Mouse (Mus musculus) neural tube, embryonic 13.5 days (tissue): ENCODE measurements around the gene Tfcp2l1. TPM values are rescaled to one million over a fixed set of nuclear protein-coding genes. Genes with fewer than 3 reads are reported as not detected.

Source experiments
- ATAC-seq: fragments of 200-750 bp; cut with Nextera tagmentation; 2 replicates; pipeline ENCODE4 v1.8.0; 2017; ENCODE audit warnings: low read depth, mild to moderate bottlenecking, moderate TSS enrichment, moderate library complexity
- H3K27ac ChIP-seq: fragments of 300-500 bp; sonication (generic); replicated peaks from 2 replicates; pipeline ENCODE4 v1.5.1; 2015; ENCODE audit warnings: moderate library complexity, mild to moderate bottlenecking, inconsistent platforms
- H3K27me3 ChIP-seq: fragments of 300-500 bp; sonication (generic); 2 replicates; pipeline ENCODE4 v1.6.1; 2015; ENCODE audit warnings: mild to moderate bottlenecking, inconsistent platforms
- H3K36me3 ChIP-seq: fragments of 300-500 bp; sonication (generic); 2 replicates; pipeline ENCODE4 v1.6.1; 2015; ENCODE audit warnings: mild to moderate bottlenecking, inconsistent platforms
- H3K4me1 ChIP-seq: fragments of 300-500 bp; sonication (generic); replicated peaks from 2 replicates; pipeline ENCODE4 v1.6.1; 2015; ENCODE audit warnings: inconsistent platforms
- H3K4me2 ChIP-seq: fragments of 300-500 bp; sonication (generic); 2 replicates; pipeline ENCODE4 v1.6.1; 2015; ENCODE audit warnings: inconsistent platforms, mild to moderate bottlenecking, moderate library complexity
- H3K4me3 ChIP-seq: fragments of 300-500 bp; sonication (generic); 2 replicates; pipeline ENCODE4 v1.5.1; 2015; ENCODE audit warnings: mild to moderate bottlenecking, inconsistent platforms
- H3K9ac ChIP-seq: fragments of 300-500 bp; sonication (generic); 2 replicates; pipeline ENCODE4 v1.6.1; 2015; ENCODE audit warnings: moderate library complexity, mild to moderate bottlenecking, inconsistent platforms
- H3K9me3 ChIP-seq: fragments of 300-500 bp; sonication (generic); 2 replicates; pipeline ENCODE4 v1.6.1; 2016; ENCODE audit warnings: inconsistent platforms
- WGBS: fragments of 180-500 bp; shearing (Covaris S2); methylation state at CpG from one replicate; pipeline ENCODE4 v1.1.7; 2015; 5-methylcytosine and 5-hydroxymethylcytosine counted together
- polyA plus RNA-seq: library from polyadenylated mRNA; unstranded; fragments of >200 nt; fragmentation: Nextera tagmentation; extraction: Ambion mirVana; gene quantifications from 2 replicates; pipeline ENCODE4 v1.2.1, GENCODE M21; 2015

Tfcp2l1 gene
- polyA plus RNA-seq, 1 experiment from 2014 or later: 0.18 TPM

DNA sequence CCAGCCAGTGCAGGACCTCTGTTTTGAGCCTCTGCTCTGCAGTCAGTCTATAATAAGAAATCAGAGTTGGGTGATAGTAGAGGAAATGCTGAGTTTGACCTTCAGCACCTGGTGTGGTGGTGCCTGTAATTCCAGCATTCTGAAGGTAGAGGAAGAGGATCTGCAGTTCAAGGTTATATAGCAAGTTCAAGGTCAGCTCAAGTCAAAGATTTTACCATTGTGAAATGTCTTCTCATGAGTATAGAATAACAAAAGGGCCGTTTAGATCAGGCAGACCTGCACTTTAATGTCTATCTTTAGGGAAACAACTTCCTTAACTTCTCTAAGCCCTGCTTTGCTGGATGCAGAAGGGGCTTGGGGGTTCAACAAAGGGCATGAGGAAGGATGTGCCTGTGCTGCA lies 35.3 kb downstream of the Tfcp2l1 start:
- no peaks in the 10 kb centered on the region for H3K36me3 ChIP-seq
- no peak for ATAC-seq
- WGBS: 67% methylated on average over 1 of the region's 1 CpGs
- no peaks in the 10 kb centered on the region for H3K4me1 ChIP-seq
- H3K27me3 ChIP-seq: no peaks in the 10 kb centered on the region
- no peak overlapping the region for H3K4me2 ChIP-seq
- H3K9ac ChIP-seq: no peak overlapping the region
- H3K9me3 ChIP-seq: no peaks in the 10 kb centered on the region; the same call in 1 of the 2 replicates
- H3K27ac ChIP-seq: no peak overlapping the region
- no peak overlapping the region for H3K4me3 ChIP-seq

DNA sequence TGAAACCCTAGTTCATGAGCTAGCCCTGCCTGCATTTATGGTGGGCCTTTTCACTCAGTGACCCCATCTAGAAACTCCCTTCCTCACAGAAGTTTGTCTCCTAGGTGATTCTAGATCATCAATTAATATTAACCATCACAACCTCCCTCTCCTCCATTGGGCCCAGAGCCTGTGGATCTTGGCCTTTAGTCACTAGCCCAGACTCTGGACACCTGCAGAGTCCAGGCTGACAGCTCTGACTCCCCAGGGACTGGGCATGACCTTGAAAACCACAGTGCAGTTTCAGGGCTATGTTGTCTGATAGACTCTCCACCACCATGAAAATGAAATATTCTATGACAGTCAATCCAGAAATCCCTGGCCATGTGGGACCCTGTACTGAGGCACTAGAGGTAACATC lies 39.8 kb downstream of the Tfcp2l1 start:
- no peaks in the 10 kb centered on the region for H3K36me3 ChIP-seq
- no peak overlapping the region for H3K27ac ChIP-seq
- ATAC-seq: no peak
- no peaks in the 10 kb centered on the region; the same call in 1 of the 2 replicates for H3K4me1 ChIP-seq
- no peak overlapping the region for H3K9ac ChIP-seq
- H3K4me2 ChIP-seq: no peak overlapping the region
- no peaks in the 10 kb centered on the region; the same call in 1 of the 2 replicates for H3K27me3 ChIP-seq
- no peaks in the 10 kb centered on the region; the same call in 1 of the 2 replicates for H3K9me3 ChIP-seq
- H3K4me3 ChIP-seq: no peak overlapping the region

DNA sequence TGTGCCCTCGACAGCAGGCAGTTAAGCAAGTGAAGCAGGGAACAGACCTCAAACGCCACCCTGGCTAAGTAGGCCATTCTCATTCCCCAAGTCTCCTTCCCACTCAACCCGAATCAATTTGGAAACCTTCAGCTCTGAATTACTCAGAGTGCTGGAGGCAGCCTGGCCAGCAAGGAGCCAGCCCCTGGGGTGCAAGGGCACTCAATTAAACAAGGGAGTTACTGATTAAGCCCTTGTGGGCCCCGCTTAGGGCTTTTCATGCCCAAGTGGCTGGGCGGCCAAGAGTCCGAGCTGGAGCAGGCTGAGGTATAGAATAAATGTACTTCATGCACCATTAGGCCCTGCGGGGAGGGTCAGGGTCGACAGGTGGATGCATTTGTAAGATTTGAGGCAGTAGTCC lies 44.5 kb downstream of the Tfcp2l1 start:
- H3K27ac ChIP-seq: no peak overlapping the region
- WGBS: 23% methylated on average over 8 of the region's 8 CpGs
- H3K4me2 ChIP-seq: no peak overlapping the region
- no peaks in the 10 kb centered on the region for H3K36me3 ChIP-seq
- H3K9me3 ChIP-seq: no peaks in the 10 kb centered on the region
- no peak overlapping the region for H3K4me3 ChIP-seq
- ATAC-seq: no peak
- H3K4me1 ChIP-seq: no peaks in the 10 kb centered on the region; the same call in 1 of the 2 replicates
- H3K27me3 ChIP-seq: no peaks in the 10 kb centered on the region; the same call in 1 of the 2 replicates
- no peak overlapping the region for H3K9ac ChIP-seq

DNA sequence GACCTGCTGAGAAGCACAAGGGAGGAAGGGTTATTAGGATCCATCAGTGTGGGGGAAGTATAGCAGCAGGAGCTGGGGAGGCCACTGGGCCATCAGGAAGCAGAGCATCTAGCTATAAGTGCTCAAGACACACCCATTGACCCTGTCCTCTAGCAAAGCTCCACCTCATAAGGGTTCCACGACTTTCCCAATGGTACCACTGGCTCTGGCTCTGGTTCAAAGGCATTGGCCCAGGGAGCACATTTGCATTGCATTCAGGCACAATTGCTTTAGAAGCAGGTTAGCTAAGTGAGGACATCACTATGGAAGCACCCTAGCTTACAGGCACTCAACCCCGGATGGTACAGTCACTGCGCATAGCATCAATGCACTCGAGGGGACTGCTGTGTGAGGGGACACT lies 46.4 kb downstream of the Tfcp2l1 start:
- no peaks in the 10 kb centered on the region; the same call in 1 of the 2 replicates for H3K4me1 ChIP-seq
- no peak for ATAC-seq
- no peak overlapping the region for H3K4me2 ChIP-seq
- H3K4me3 ChIP-seq: no peak overlapping the region
- no peak overlapping the region for H3K27ac ChIP-seq
- no peaks in the 10 kb centered on the region; the same call in 1 of the 2 replicates for H3K27me3 ChIP-seq
- no peak overlapping the region for H3K9ac ChIP-seq
- WGBS: 78% methylated on average over 4 of the region's 4 CpGs
- no peaks in the 10 kb centered on the region for H3K36me3 ChIP-seq
- H3K9me3 ChIP-seq: no peaks in the 10 kb centered on the region

DNA sequence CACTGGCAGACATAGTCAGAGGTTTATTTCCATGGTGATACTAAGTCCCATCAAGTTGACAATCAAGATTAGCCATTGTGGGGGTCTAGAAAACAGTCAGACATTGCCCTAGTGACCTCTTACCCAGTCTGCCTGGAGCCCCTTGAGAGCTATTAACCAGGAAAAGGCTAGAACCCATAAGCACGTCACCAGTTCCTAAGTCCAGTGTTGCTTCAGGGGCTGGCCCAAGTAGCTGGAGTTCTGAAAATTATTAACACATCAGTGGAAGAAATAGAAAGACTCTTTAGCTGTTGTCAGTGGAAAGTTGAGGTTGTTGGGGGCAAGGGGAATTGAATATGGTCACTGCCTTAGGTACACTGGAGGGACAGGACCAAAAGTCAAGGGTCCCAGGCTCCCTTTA lies 54.2 kb downstream of the Tfcp2l1 start:
- Histone ChIP-seq H3K4me3 (no peak overlapping the region), H3K4me1 (no peaks in the 10 kb centered on the region), H3K27ac (no peak overlapping the region), H3K4me2 (no peak overlapping the region), H3K36me3 (no peaks in the 10 kb centered on the region), H3K9me3 (no peaks in the 10 kb centered on the region), H3K9ac (no peak overlapping the region), H3K27me3 (no peaks in the 10 kb centered on the region)
- 68% methylated on average over 1 of the region's 1 CpGs for WGBS
- no peak for ATAC-seq

DNA sequence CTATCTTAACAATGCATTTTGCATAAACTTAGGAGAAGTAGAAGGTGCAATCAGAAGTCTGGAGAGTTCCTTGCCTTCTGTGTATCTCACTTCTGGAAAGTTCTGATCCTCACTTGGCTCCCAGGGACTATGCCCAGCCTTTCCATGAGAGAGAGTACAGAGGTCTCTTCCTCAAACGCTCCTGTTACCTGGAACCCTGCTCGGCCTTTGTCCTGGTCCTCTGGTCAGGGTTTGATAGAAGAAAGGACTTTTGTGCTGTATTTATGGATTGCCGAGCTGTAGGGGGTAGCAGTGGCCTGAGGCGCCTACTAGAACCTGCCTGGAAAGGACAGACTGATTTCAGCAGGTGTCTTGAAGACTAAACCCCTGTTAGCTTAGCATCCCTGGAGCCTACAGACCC lies 55.9 kb downstream of the Tfcp2l1 start:
- 75% methylated on average over 4 of the region's 4 CpGs for WGBS
- Histone ChIP-seq H3K27ac (no peak overlapping the region), H3K27me3 (no peaks in the 10 kb centered on the region), H3K4me3 (no peak overlapping the region), H3K36me3 (no peaks in the 10 kb centered on the region), H3K9me3 (no peaks in the 10 kb centered on the region), H3K4me1 (no peaks in the 10 kb centered on the region), H3K4me2 (no peak overlapping the region), H3K9ac (no peak overlapping the region)
- ATAC-seq: no peak

DNA sequence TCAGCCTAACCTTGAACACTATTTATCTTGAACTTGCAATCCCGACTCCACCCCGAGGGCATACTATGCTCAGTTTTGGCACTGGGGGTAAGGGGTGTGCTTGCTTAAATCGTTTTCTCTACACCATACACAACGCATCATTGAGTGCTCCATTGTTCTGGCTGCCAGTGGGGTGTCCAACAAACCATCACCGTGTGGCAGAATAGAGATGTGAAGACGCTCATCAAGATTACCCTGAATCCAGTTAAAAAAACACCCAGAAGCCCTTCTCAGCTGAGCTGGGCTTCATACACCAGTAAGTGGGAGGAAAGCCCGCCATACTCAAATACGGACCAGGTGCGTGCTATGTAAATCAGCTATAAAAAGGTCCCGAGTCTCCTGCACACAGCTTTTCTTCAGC lies 60.0 kb downstream of the Tfcp2l1 start:
- no peak overlapping the region for H3K9ac ChIP-seq
- H3K27ac ChIP-seq: no peak overlapping the region
- no peak for ATAC-seq
- no peak overlapping the region for H3K4me3 ChIP-seq
- H3K27me3 ChIP-seq: no peaks in the 10 kb centered on the region
- H3K4me2 ChIP-seq: no peak overlapping the region
- no peaks in the 10 kb centered on the region for H3K9me3 ChIP-seq
- WGBS: 76% methylated on average over 10 of the region's 10 CpGs
- H3K36me3 ChIP-seq: no peaks in the 10 kb centered on the region
- no peaks in the 10 kb centered on the region for H3K4me1 ChIP-seq

DNA sequence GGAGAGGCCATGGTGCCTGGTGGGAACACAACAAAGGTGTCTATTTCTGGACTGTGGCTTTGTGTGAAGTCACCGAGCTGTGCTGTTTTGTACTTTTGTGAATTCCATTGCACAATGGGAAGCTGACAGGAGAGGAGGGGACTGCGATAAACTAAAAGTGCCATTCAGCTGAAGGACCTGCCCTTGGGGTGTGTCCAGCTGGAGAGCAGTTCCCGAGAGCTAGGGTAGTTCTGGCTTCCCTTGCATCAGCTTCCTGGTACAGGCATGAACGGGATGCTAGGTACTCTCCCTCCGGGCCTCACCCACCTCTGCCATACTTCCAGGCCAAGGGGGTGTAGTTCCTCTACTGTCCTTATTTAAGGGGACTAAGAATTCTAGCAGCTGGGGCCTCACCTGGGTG lies 62.1 kb downstream of the Tfcp2l1 start:
- no peaks in the 10 kb centered on the region for H3K36me3 ChIP-seq
- H3K27me3 ChIP-seq: no peaks in the 10 kb centered on the region
- no peak overlapping the region for H3K9ac ChIP-seq
- 54% methylated on average over 5 of the region's 5 CpGs for WGBS
- no peak for ATAC-seq
- H3K4me1 ChIP-seq: no peaks in the 10 kb centered on the region
- H3K27ac ChIP-seq: no peak overlapping the region
- no peak overlapping the region for H3K4me3 ChIP-seq
- H3K9me3 ChIP-seq: no peaks in the 10 kb centered on the region
- H3K4me2 ChIP-seq: no peak overlapping the region

DNA sequence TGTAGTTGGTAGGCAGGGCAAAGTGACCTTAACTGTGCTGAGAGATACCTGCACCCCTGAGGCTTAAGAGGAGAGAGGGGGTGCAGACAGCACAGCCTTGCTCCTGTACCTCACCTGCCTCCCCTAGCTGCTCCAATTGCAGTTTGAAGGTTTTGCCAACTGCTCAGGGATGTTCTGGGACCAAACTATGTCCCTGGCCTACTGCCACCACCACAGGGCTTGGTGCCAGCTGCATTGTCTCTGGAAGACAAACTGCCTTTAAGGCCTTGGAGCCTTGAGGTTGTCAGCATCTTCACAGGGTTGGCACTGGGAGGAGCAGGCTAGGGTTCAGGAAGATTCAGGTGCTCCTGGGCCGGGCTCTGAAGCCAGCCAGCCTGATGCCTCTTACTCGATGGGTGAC lies 66.7 kb downstream of the Tfcp2l1 start:
- Histone ChIP-seq H3K4me3 (no peak overlapping the region), H3K36me3 (no peaks in the 10 kb centered on the region)

DNA sequence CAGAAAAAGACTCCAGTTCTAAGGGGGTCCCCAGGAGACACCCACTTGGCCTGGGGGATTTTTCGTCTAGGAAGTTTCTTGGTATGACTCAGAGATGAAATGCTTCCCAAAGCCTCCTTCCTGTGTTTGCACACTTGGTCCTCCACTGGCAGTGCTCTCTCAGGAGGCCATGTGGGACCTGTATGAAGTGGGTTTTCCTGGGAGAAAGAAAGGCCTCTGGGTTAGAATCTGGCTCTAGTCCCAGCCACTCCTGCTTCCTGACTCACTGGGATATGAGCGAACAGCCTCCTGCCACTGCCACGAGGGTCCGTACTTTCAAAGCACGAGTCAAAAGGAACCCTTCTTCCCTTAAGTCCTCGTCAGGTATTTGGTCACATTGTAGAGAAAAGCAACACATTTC lies 70.2 kb downstream of the Tfcp2l1 start:
- Histone ChIP-seq H3K4me1 (no peaks in the 10 kb centered on the region; the same call in 1 of the 2 replicates), H3K4me2 (no peak overlapping the region), H3K36me3 (no peaks in the 10 kb centered on the region), H3K9ac (no peak overlapping the region), H3K4me3 (no peak overlapping the region), H3K27me3 (no peaks in the 10 kb centered on the region), H3K9me3 (no peaks in the 10 kb centered on the region), H3K27ac (no peak overlapping the region)
- no peak for ATAC-seq
- WGBS: 81% methylated on average over 6 of the region's 6 CpGs

More for the DNA sequence above, 66.7 kb downstream of the Tfcp2l1 start:
- ATAC-seq: no peak
- 76% methylated on average over 2 of the region's 2 CpGs for WGBS
- Histone ChIP-seq H3K27ac (no peak overlapping the region), H3K4me1 (no peaks in the 10 kb centered on the region; the same call in 1 of the 2 replicates), H3K9ac (no peak overlapping the region), H3K27me3 (no peaks in the 10 kb centered on the region), H3K4me2 (no peak overlapping the region), H3K9me3 (no peaks in the 10 kb centered on the region)

DNA sequence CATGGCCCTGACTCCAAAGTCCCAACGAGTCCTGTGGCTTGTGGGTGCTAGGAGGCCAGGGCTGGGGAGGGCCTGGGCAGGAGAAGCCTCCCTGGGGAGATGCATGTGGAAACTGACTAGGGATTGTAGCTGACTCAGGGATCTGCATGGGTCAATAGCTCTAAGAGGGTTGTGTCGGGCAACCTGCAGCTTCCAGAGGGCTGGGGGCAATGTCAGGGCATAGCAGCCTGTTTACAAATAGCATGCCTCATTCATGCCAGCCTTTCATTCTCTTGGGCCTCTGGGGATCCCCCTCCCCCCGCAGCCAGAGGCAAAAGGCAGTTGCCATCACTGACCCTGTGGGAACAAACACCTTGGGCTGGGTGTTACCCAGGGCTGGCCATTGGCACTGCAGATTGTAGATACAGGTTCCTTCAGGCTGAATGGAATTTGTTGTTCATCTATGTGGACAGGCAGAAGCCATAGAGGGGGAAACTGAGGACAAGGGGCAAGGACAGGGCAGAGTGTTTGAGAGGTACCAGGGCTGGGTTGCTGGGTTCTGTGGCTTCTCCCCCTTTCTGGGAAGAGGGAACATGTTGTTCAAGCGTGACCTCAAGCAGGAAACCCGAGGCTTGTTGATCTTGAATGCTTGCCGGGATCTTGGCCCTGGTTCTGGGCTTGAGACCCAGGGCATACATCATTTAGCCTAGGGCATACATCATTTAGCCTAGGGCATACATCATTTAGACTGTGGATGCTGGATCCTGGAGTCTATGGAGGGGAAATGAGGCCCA lies 71.6 kb downstream of the Tfcp2l1 start:
- Histone ChIP-seq H3K9ac (no peak overlapping the region), H3K4me3 (no peak overlapping the region), H3K9me3 (no peaks in the 10 kb centered on the region), H3K27me3 (no peaks in the 10 kb centered on the region), H3K4me1 (no peaks in the 10 kb centered on the region; the same call in 1 of the 2 replicates), H3K27ac (no peak overlapping the region), H3K36me3 (no peaks in the 10 kb centered on the region), H3K4me2 (no peak overlapping the region)
- no peak for ATAC-seq
- 71% methylated on average over 6 of the region's 6 CpGs for WGBS

DNA sequence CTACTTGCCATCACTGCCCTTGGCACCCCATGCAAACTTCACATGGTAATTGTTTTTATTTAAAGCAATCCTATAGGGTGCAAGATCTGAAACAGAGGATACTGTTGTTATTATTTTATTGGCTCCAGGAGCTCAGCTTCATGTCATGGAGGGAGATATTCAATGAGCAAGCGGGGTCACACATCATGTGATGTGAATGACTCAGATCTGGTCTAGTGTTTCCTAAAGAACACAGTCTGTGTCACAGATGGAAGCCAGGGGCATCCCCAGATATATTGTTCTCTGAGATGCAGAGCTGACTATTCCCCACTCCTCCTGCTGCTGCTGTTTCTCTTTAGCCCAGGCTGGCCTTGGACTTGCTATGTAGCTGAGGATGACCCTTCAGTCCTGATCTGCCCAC lies 72.2 kb downstream of the Tfcp2l1 start:
- H3K4me3 ChIP-seq: no peak overlapping the region
- no peak for ATAC-seq
- H3K4me1 ChIP-seq: no peaks in the 10 kb centered on the region; the same call in 1 of the 2 replicates
- H3K4me2 ChIP-seq: no peak overlapping the region
- H3K27ac ChIP-seq: no peak overlapping the region
- WGBS: 97% methylated on average over 1 of the region's 1 CpGs
- H3K9me3 ChIP-seq: no peaks in the 10 kb centered on the region
- H3K9ac ChIP-seq: no peak overlapping the region
- H3K36me3 ChIP-seq: no peaks in the 10 kb centered on the region
- no peaks in the 10 kb centered on the region for H3K27me3 ChIP-seq

DNA sequence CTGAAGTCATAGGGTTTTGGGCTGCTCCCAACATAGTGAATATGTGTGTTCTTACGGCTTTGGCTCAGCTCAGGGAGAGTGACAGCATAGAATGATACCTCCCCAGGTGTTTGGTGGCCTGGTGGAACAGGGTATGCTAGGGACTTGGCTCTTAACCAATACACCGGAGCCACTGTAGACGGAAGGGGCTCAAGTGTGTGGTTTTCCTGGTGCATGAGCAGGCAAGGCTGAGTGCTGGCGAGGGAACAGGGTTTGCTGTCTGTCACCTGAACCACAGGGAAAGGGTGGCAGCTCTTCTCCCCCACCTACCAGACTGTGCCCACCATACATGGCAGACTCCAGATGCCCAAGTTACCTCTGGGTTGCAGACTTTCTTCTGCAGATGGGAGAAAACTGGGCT lies 83.9 kb downstream of the Tfcp2l1 start:
- Histone ChIP-seq H3K36me3 (no peaks in the 10 kb centered on the region), H3K4me1 (no peaks in the 10 kb centered on the region), H3K9me3 (no peaks in the 10 kb centered on the region), H3K9ac (no peak overlapping the region), H3K27ac (no peak overlapping the region), H3K27me3 (no peaks in the 10 kb centered on the region), H3K4me3 (no peak overlapping the region), H3K4me2 (no peak overlapping the region)
- 85% methylated on average over 4 of the region's 4 CpGs for WGBS
- no peak for ATAC-seq
